Mouse (Mus musculus): ENCODE measurements at regions not wholly inside any gene's neighbourhood (a gene's known extent, or its start where the extent isn't known, plus 50 kb on each side); places are given as distances from the start of the nearest gene placed in this dataset.
"Not testable (repeated sequence)": the region's sequence is repeated elsewhere in the genome, so short reads cannot be mapped to it uniquely, and the experiment has no call there.

DNA sequence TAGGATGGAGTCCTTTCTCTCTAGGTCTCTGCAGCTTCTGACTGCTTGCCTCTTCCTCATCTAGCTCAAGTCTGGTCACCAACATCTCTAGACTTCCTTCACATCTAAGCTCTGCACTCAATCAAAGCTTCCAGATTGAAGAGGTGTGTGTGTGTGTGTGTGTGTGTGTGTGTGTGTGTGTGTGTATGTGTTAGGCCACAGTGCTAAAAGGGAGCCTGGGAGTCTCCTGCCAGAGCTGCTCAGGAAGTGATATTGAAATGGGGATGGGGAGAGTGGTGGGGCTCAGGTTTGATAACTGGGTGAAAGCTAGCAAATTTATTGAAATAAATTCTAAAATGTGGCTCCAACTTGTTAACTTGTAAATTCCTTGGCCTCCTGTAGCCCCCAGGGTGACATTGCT, 73.3 kb downstream of the Gm31371 start:
- not testable (repeated sequence) for DNase-seq (ENCODE audit: low spot score in 2 of 2)

DNA sequence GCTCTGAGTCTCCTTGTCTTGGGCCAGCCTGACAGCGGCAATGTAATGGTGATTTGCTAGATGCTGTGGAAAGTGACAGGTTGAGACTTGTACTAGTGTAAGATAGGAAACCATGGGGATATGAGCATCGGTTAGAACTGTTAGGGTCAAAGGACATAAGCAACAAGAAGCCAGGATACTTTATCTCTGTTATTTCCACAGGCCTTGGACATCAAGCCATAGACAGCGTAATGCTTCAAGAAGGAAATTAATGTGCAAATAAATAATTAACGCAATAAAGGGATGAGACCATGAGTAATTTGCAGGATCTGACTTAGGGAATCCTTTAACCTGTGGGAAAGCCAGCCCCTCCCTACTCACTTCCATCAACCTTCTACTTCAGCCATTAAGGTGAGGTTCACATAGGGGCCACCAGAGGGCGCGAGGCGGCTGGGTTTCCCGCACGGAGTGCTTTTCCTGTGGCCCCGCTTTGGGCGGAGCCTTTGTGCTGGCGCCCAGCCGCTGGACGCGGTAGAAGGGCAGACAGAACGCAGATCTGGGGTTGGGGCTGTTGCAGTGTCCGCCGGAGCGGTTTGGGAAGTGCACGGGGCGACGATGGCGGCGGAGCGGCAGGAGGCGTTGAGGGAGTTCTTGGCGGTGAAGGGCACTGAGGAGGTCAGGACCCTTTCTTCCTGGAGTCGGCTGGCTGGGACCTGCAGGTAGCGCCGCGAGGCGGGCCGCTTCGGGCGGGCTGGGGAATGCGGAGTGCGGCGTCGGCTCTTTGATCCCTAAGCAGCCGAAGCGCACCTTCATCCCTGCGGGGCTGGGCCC, 76.5 kb downstream of the Gm31371 start:
- peak; percentile 15 to 67 for DNase-seq (ENCODE audit: low spot score in 2 of 2)

GRCm38 (mm10) chr8:19980346-19980726, 77.1 kb downstream of the Gm31371 start:
- DNase-seq (ENCODE audit: low spot score in 2 of 2), result peak in 1 of 2 experiments; percentile 14

DNA sequence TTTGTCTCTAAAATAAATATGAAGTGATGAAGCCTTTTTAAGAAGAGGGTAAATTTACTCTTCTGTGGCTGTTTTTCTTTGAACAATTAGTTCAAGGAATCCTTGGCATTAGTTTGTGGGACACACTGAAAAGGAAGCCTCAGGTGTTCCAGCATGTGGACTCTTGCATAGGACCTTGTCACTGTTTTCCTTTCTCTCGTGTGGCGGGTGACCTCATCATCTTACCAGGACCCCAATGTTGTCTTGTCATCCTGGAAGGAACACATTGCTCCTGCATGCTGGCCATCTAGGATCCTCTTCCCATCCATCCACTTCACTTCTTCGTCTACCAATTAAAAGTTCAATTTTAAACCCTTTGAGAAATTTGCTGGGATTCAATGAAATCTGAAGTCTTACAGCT, 104.9 kb downstream of the Gm31371 start:
- peak in 1 of 2 experiments; percentile 52 for DNase-seq (ENCODE audit: low spot score in 2 of 2)

- not testable (repeated sequence) for DNase-seq (ENCODE audit: low spot score in 2 of 2)
Observed at GRCm38 (mm10) chr8:20010947-20011346, 107.8 kb downstream of the Gm31371 start.

- not testable (repeated sequence) for DNase-seq (ENCODE audit: low spot score in 2 of 2)
Observed at GRCm38 (mm10) chr8:20013278-20013677, 110.1 kb downstream of the Gm31371 start.

GRCm38 (mm10) chr8:20014451-20015130, 111.4 kb downstream of the Gm31371 start:
- not testable (repeated sequence) for DNase-seq (ENCODE audit: low spot score in 2 of 2)

GRCm38 (mm10) chr8:20015411-20016081, 112.4 kb downstream of the Gm31371 start:
- not testable (repeated sequence) for DNase-seq (ENCODE audit: low spot score in 2 of 2)

- DNase-seq (ENCODE audit: low spot score in 2 of 2), result peak; percentile 22 to 43
Observed at GRCm38 (mm10) chr8:20016082-20016840, 113.1 kb downstream of the Gm31371 start.

DNA sequence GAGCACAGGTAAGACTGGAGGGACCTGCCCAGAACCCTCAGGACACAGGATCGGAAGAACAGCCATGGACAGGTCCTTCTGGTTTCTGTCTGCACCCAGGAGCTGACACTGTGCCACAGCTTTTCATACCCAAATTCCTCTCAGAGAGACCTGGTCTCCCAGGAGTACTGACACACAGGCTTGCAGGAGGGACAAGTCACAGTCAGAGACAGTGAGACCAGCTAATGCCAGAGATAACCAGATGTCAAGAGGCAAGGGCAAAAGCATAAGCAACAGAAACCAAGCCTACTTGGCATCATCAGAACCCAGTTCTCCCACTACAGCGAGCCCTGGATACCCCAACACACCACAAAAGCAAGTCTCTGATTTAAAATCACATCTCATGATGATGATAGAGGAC, 122.3 kb downstream of the Gm31371 start:
- not testable (repeated sequence) for DNase-seq (ENCODE audit: low spot score in 2 of 2)

DNA sequence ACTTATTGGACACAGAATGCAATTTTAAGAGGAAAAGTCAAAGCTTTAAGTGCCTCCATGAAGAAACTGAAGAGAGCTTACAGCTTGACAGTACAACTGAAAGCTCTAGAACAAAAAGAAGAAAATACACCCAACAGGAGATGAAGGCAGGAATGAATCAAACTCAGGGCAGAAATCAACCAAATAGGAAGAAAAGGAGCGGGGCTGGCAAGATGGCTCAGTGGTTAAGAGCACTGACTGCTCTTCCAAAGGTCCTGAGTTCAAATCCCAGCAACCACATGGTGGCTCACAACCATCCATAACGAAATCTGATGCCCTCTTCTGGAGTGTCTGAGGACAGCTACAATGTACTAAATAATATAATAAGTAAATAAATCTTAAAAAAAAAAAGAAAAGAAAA, 124.8 kb downstream of the Gm31371 start:
- DNase-seq (ENCODE audit: low spot score in 2 of 2), result peak in 1 of 2 experiments; percentile 28

DNA sequence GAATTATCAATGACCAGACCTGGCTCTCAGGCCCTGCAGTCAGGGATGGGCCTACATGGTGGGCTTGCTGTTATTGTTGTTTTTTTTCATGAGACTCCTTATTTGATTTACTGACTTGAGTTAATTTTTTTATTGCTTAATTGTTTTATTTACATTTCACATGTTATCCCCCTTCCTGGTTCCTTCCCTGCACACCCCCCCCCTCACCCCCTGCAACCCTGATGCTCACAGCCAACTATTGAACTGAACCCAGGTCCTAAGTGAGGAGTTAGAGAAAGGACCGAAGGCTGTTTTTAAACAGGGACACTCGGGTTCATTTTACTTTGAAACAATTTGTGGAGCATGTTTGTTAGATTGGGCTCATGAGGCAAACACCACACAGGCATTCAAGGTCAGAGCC, 126.9 kb downstream of the Gm31371 start:
- DNase-seq (ENCODE audit: low spot score in 2 of 2), result not testable (repeated sequence)

GRCm38 (mm10) chr8:20057626-20058025, 154.4 kb downstream of the Gm31371 start:
- peak; percentile 6 to 32 for DNase-seq (ENCODE audit: low spot score in 2 of 2)

DNA sequence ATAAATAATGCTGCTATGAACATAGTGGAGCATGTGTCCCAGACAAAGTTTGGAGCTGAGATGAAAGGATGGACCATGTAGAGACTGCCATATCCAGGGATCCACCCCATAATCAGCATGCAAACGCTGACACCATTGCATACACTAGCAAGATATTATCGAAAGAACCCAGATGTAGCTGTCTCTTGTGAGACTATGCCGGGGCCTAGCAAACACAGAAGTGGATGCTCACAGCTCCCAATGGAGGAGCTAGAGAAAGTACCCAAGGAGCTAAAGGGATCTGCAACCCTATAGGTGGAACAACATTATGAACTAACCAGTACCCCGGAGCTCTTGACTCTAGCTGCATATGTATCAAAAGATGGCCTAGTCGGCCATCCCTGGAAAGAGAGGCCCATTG, 194.9 kb downstream of the Gm31371 start:
- not testable (repeated sequence) for DNase-seq (ENCODE audit: low spot score in 2 of 2)

GRCm38 (mm10) chr8:20100241-20100640, 197.0 kb downstream of the Gm31371 start:
- not testable (repeated sequence) for DNase-seq (ENCODE audit: low spot score in 2 of 2)

- DNase-seq (ENCODE audit: low spot score in 2 of 2), result not testable (repeated sequence)
Observed at GRCm38 (mm10) chr8:20102374-20102773, 199.2 kb downstream of the Gm31371 start.

DNA sequence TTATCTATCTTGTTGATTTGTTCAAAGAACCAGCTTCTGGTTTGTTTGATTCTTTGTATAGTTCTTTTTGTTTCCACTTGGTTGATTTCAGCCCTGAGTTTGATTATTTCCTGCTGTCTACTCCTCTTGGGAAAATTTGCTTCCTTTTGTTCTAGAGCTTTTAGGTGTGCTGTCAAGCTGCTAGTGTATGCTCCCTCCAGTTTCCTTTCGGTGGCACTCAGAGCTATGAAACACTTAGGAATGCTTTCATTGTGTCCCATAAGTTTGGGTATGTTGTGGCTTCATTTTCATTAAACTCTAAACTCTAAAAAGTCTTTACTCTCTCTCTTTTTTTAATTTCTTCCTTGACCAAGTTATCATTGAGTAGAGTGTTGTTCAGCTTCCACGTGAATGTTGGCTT, 204.0 kb downstream of the Gm31371 start:
- not testable (repeated sequence) for DNase-seq (ENCODE audit: low spot score in 2 of 2)

DNA sequence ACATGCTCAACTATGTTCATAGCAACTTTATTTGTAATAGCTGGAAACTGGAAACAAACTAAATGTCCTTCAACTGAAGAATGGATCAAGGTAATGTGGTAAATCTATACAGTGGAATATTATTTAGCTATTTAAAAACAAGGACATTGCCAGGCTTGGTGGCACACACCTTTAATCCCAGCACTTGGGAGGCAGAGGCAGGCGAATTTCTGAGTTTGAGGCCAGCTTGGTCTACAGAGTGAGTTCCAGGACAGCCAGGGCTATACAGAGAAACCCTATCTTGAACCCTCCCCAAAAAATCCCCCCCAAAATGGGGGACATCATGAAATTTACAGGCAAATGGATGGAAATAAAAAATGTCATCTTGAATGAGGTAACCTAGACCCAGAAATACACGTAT, 213.6 kb downstream of the Gm31371 start:
- not testable (repeated sequence) for DNase-seq (ENCODE audit: low spot score in 2 of 2)

GRCm38 (mm10) chr8:20119581-20119980, 216.4 kb downstream of the Gm31371 start:
- DNase-seq (ENCODE audit: low spot score in 2 of 2), result not testable (repeated sequence)

- not testable (repeated sequence) for DNase-seq (ENCODE audit: low spot score in 2 of 2)
Observed at GRCm38 (mm10) chr8:20120186-20120585, 217.0 kb downstream of the Gm31371 start.

DNA sequence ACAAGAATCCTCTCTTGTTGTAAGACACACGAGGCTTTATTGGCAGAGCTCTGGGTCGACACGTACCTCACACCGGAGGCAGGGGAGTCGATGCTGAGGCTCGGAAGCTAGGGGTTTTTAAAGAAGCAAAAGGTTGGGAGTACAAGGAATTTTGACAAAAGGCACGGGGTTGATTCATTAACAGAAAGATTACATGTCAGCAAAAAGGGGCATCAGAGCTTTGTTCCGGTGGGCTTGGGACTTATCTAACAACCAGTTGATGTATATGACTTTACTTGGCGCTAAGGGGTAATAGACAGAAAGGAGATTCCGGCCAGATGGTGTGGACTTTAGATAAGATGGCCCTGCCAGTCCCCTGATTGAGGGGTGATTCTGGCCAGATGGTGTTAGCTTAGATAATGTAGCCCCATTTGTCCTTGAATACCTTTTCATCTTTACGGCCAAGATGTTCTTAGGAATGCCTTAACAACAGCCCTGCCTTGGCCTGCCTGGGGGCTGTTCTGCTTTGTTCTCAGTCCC, 218.3 kb downstream of the Gm31371 start:
- DNase-seq (ENCODE audit: low spot score in 2 of 2), result not testable (repeated sequence)
